Mouse (Mus musculus): ENCODE data around the gene Map2k1. TPM values are rescaled to one million over a fixed set of nuclear protein-coding genes. Genes with fewer than 3 reads are reported as not detected.
"Not testable (repeated sequence)": the region's sequence is repeated elsewhere in the genome, so short reads cannot be mapped to it uniquely, and the experiment has no call there.

Map2k1 gene
- polyA plus RNA-seq, 1 experiment from 2014 or later, result 63.7 TPM

- ATAC-seq (ENCODE audit: low FRiP score, low read depth), result no peak
- H3K9me3 ChIP-seq, result no peaks in the 10 kb centered on the region
- H3K9ac ChIP-seq (replicated peaks), result peak overlapping the region; percentile 83
- H3K27me3 ChIP-seq, result no peaks in the 10 kb centered on the region
- H3K4me2 ChIP-seq (replicated peaks), result peak overlapping the region; percentile 86
- peak overlapping the region; percentile 95 for H3K4me3 ChIP-seq
- H3K4me1 ChIP-seq, result peaks cover 10% of the 10 kb centered on the region
- peaks cover 37% of the 10 kb centered on the region for H3K36me3 ChIP-seq
- H3K27ac ChIP-seq (replicated peaks), result no peak overlapping the region
Observed at GRCm38 (mm10) chr9:64174341-64174740, 79.1 kb downstream of the Map2k1 start.

GRCm38 (mm10) chr9:64173666-64174220 is 79.7 kb downstream of the Map2k1 start:
- Histone ChIP-seq H3K4me1 (peaks cover 10% of the 10 kb centered on the region), H3K9ac (replicated peaks) (peak overlapping the region; percentile 83), H3K36me3 (peaks cover 37% of the 10 kb centered on the region), H3K27me3 (no peaks in the 10 kb centered on the region), H3K4me3 (peak overlapping the region; percentile 95), H3K27ac (replicated peaks) (peak overlapping the region; percentile 63), H3K4me2 (replicated peaks) (peak overlapping the region; percentile 86), H3K9me3 (no peaks in the 10 kb centered on the region)
- under 1% methylated on average over 16 of the region's 16 CpGs for WGBS
- no peak for ATAC-seq (ENCODE audit: low FRiP score, low read depth)

- peak; percentile 68 for ATAC-seq (ENCODE audit: low FRiP score, low read depth)
- H3K4me1 ChIP-seq, result peaks cover 10% of the 10 kb centered on the region
- WGBS, result under 1% methylated on average over 40 of the region's 42 CpGs
Observed at GRCm38 (mm10) chr9:64172816-64173665, 80.4 kb downstream of the Map2k1 start, which contains the start of the genes Zwilch and Rpl4. Gene Zwilch, minus strand, starts transcription at chr9:64173104. Gene Rpl4, plus strand, starts transcription at chr9:64173375.

GRCm38 (mm10) chr9:64172145-64172815 is 81.2 kb downstream of the Map2k1 start:
- Histone ChIP-seq H3K27ac (replicated peaks) (peak overlapping the region; percentile 88), H3K4me2 (replicated peaks) (peak overlapping the region; percentile 86), H3K9me3 (no peaks in the 10 kb centered on the region), H3K4me1 (peaks cover 10% of the 10 kb centered on the region), H3K27me3 (no peaks in the 10 kb centered on the region), H3K4me3 (peak overlapping the region; percentile 95), H3K36me3 (peaks cover 26% of the 10 kb centered on the region), H3K9ac (replicated peaks) (peak overlapping the region; percentile 83)
- 3% methylated on average over 18 of the region's 18 CpGs for WGBS
- ATAC-seq (ENCODE audit: low FRiP score, low read depth), result peak; percentile 65

More at GRCm38 (mm10) chr9:64172816-64173665, 80.4 kb downstream of the Map2k1 start, which contains the start of the genes Zwilch and Rpl4:
- Histone ChIP-seq H3K9ac (replicated peaks) (peak within 1 kb of the TSS; percentile 83), H3K4me3 (peak within 1 kb of the TSS; percentile 95), H3K4me2 (replicated peaks) (peak within 1 kb of the TSS; percentile 86), H3K9me3 (no peaks in the 10 kb centered on the region), H3K27me3 (no peaks in the 10 kb centered on the region), H3K27ac (replicated peaks) (peak within 1 kb of the TSS; percentile 88), H3K36me3 (peaks cover 33% of the 10 kb centered on the region)

- not testable (repeated sequence) for ATAC-seq (ENCODE audit: low FRiP score, low read depth); H3K9me3 ChIP-seq; H3K27ac ChIP-seq (replicated peaks); H3K36me3 ChIP-seq; H3K4me2 ChIP-seq (replicated peaks); H3K9ac ChIP-seq (replicated peaks); H3K4me3 ChIP-seq; H3K27me3 ChIP-seq
- 95% methylated on average over 3 of the region's 3 CpGs for WGBS
- peaks cover 10% of the 10 kb centered on the region for H3K4me1 ChIP-seq
Observed at GRCm38 (mm10) chr9:64169967-64170366, 83.5 kb downstream of the Map2k1 start.

- H3K9ac ChIP-seq (replicated peaks), result no peak overlapping the region
- H3K27me3 ChIP-seq, result no peaks in the 10 kb centered on the region
- ATAC-seq (ENCODE audit: low FRiP score, low read depth), result no peak
- no peaks in the 10 kb centered on the region for H3K9me3 ChIP-seq
- no peak overlapping the region for H3K27ac ChIP-seq (replicated peaks)
- H3K4me2 ChIP-seq (replicated peaks), result no peak overlapping the region
- no peak overlapping the region for H3K4me3 ChIP-seq
- peaks cover 45% of the 10 kb centered on the region for H3K36me3 ChIP-seq
- 90% methylated on average over 5 of the region's 5 CpGs for WGBS
- no peaks in the 10 kb centered on the region for H3K4me1 ChIP-seq
Observed at GRCm38 (mm10) chr9:64160471-64160870, 93.0 kb downstream of the Map2k1 start.

GRCm38 (mm10) chr9:64156641-64157040 is 96.8 kb downstream of the Map2k1 start:
- 100% methylated on average over 1 of the region's 1 CpGs for WGBS
- Histone ChIP-seq H3K9me3 (no peaks in the 10 kb centered on the region), H3K9ac (replicated peaks) (no peak overlapping the region), H3K4me2 (replicated peaks) (no peak overlapping the region), H3K36me3 (peaks cover 54% of the 10 kb centered on the region), H3K27ac (replicated peaks) (no peak overlapping the region), H3K4me1 (no peaks in the 10 kb centered on the region), H3K4me3 (no peak overlapping the region), H3K27me3 (no peaks in the 10 kb centered on the region)
- ATAC-seq (ENCODE audit: low FRiP score, low read depth), result no peak

- H3K4me2 ChIP-seq (replicated peaks), result no peak overlapping the region
- H3K27me3 ChIP-seq, result no peaks in the 10 kb centered on the region
- H3K9ac ChIP-seq (replicated peaks), result no peak overlapping the region
- 92% methylated on average over 9 of the region's 9 CpGs for WGBS
- H3K36me3 ChIP-seq, result peaks cover 30% of the 10 kb centered on the region
- H3K9me3 ChIP-seq, result no peaks in the 10 kb centered on the region
- no peaks in the 10 kb centered on the region for H3K4me1 ChIP-seq
- no peak overlapping the region for H3K27ac ChIP-seq (replicated peaks)
- H3K4me3 ChIP-seq, result no peak overlapping the region
- ATAC-seq (ENCODE audit: low FRiP score, low read depth), result no peak
Observed at GRCm38 (mm10) chr9:64139879-64140278, 113.6 kb downstream of the Map2k1 start.

GRCm38 (mm10) chr9:64138896-64139295 is 114.5 kb downstream of the Map2k1 start:
- H3K36me3 ChIP-seq, result peaks cover 24% of the 10 kb centered on the region
- not testable (repeated sequence) for H3K9ac ChIP-seq (replicated peaks); H3K27me3 ChIP-seq; H3K9me3 ChIP-seq; H3K4me3 ChIP-seq; ATAC-seq (ENCODE audit: low FRiP score, low read depth); H3K27ac ChIP-seq (replicated peaks); H3K4me2 ChIP-seq (replicated peaks); H3K4me1 ChIP-seq
- WGBS, result 8% methylated on average over 6 of the region's 6 CpGs

Small RNA genes within 50 kb of the gene (microRNA-seq; reads per million reads assigned to microRNA genes)
- gene Gm24106, result not detected

Other genes with a start within 250 kb of the Map2k1 start
- gene Smad6, start 231.6 kb downstream of the Map2k1 start, polyA plus RNA-seq (2016; fragmentation: Nextera tagmentation; extraction: Ambion mirVana), result 7.8 TPM in 2 replicates
- not detected in 2 replicates for gene Lctl, start 136.5 kb downstream of the Map2k1 start, polyA plus RNA-seq (2016; fragmentation: Nextera tagmentation; extraction: Ambion mirVana)
- 24.8 and 27.9 TPM in 2 replicates for gene Zwilch, start 80.5 kb downstream of the Map2k1 start, polyA plus RNA-seq (2016; fragmentation: Nextera tagmentation; extraction: Ambion mirVana)
- gene Rpl4, start 80.3 kb downstream of the Map2k1 start, polyA plus RNA-seq (2016; fragmentation: Nextera tagmentation; extraction: Ambion mirVana), result 799 and 822 TPM in 2 replicates
- gene Snapc5, start 74.4 kb downstream of the Map2k1 start, polyA plus RNA-seq (2016; fragmentation: Nextera tagmentation; extraction: Ambion mirVana), result 34.5 and 35.4 TPM in 2 replicates
- 2.3 and 2.6 TPM in 2 replicates for gene Uchl4, start 18.4 kb downstream of the Map2k1 start, polyA plus RNA-seq (2016; fragmentation: Nextera tagmentation; extraction: Ambion mirVana)
- 202 and 203 TPM in 2 replicates for gene Tipin, start 27.9 kb upstream of the Map2k1 start, polyA plus RNA-seq (2016; fragmentation: Nextera tagmentation; extraction: Ambion mirVana)
- gene Dis3l, start 87.7 kb upstream of the Map2k1 start, polyA plus RNA-seq (2016; fragmentation: Nextera tagmentation; extraction: Ambion mirVana), result 23.8 and 24.0 TPM in 2 replicates
- gene Megf11, start 132.0 kb upstream of the Map2k1 start, polyA plus RNA-seq (2016; fragmentation: Nextera tagmentation; extraction: Ambion mirVana), result 6.5 and 7.2 TPM in 2 replicates

Data from midbrain, embryonic 12.5 days (tissue).